In the genomic region with DNA sequence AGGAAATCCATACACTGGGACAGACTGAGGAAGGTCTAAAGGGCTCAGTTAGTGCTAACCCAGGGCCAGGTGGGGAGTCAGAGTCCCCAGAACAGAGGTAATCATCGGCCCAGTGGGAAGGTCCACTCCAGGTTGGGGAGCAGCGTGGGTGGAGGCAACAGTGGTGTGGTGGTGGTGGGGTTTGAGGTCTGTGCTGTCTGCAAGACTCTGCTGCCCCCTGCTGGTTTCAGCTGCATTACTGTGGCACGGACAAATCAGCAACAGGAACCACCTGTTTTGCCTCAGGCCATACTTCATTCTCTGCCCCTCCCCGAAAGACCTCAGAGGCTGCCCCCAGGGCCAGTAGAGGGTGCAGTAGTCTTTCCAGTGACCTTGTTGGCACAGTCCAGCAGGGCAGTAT, we compare ENCODE assay signal across 8 mouse cellular contexts. TPM values are rescaled to one million over a fixed set of nuclear protein-coding genes. Genes with fewer than 3 reads are reported as not detected.
DNase-seq lines count a peak whose midpoint lies in the region; ATAC-seq and TF ChIP-seq lines count a peak whose summit lies in the region.

No protein-coding gene starts in this region.

- no peaks in the 10 kb centered on the region for H3K9me3 ChIP-seq in G1E (replicated peaks)
- H3K9me3 ChIP-seq in hindbrain, embryonic 10.5 days = no peaks in the 10 kb centered on the region

- H3K36me3 ChIP-seq in G1E (replicated peaks) = peaks cover 71% of the 10 kb centered on the region
- H3K36me3 ChIP-seq in hindbrain, embryonic 10.5 days = peaks cover 60% of the 10 kb centered on the region

- no peak for ATAC-seq in G1E (ENCODE audit: extremely low read depth, insufficient number of reproducible peaks, low FRiP score, poor library complexity, severe bottlenecking)

- no peak overlapping the region for H3K4me3 ChIP-seq in G1E (ENCODE audit: low read depth, low read length)
- no peak overlapping the region for H3K4me3 ChIP-seq in cerebellum, adult 2 months (replicated peaks; ENCODE audit: insufficient read depth, low read depth, low read length)
- no peak overlapping the region for H3K4me3 ChIP-seq in hindbrain, embryonic 10.5 days

- WGBS in cerebellum, adult 2 months = 12% methylated on average over 4 of the region's 4 CpGs
- WGBS in hindbrain, embryonic 10.5 days = 35% methylated on average over 4 of the region's 4 CpGs

- no peak for DNase-seq in G1E (ENCODE audit: low spot score)
- peak; percentile 60 to 71 for DNase-seq in cerebellum, adult 2 months
- peak; percentile 92 for DNase-seq in forelimb bud, embryonic 11.5 days (ENCODE audit: low read depth, low spot score)
- peak; percentile 83 for DNase-seq in hindbrain, embryonic 10.5 days (ENCODE audit: low spot score)
- DNase-seq in layer of hippocampus, postnatal 36 days = peak; percentile 72 to 74
- peak; percentile 96 for DNase-seq in lung, postnatal 36 days
- peak; percentile 75 for DNase-seq in retina, postnatal 7 days (ENCODE audit: low read depth, low spot score)
- peak; percentile 97 for DNase-seq in thymus, postnatal 4 days

- no peaks in the 10 kb centered on the region for H3K27me3 ChIP-seq in G1E (ENCODE audit: insufficient read depth, low read length)
- no peaks in the 10 kb centered on the region for H3K27me3 ChIP-seq in cerebellum, adult 2 months (ENCODE audit: control insufficient read depth, insufficient read depth, low read length)
- no peaks in the 10 kb centered on the region for H3K27me3 ChIP-seq in hindbrain, embryonic 10.5 days (ENCODE audit: insufficient read depth, poor library complexity, severe bottlenecking)

- no peak overlapping the region for H3K27ac ChIP-seq in cerebellum, adult 2 months (ENCODE audit: insufficient read depth, low read length)
- H3K27ac ChIP-seq in hindbrain, embryonic 10.5 days = peak overlapping the region; percentile 35; the same call in 1 of the 2 replicates

- TF ChIP-seq CTCF in G1E (IDR thresholded peaks at IDR 0.05; ENCODE audit: low read depth, low read length) = peak; percentile 81
- TF ChIP-seq CTCF in cerebellum, adult 2 months (IDR thresholded peaks at IDR 0.05; ENCODE audit: borderline replicate concordance, insufficient read depth, low read depth, low read length) = peak; percentile 87

- TF ChIP-seq POLR2A in cerebellum, adult 2 months (IDR thresholded peaks at IDR 0.05; ENCODE audit: borderline replicate concordance, insufficient read depth, low read length) = no peak

- H3K4me1 ChIP-seq in G1E (ENCODE audit: insufficient read depth, low read depth, low read length) = peaks cover 61% of the 10 kb centered on the region
- peaks cover 12% of the 10 kb centered on the region for H3K4me1 ChIP-seq in cerebellum, adult 2 months (ENCODE audit: control insufficient read depth, insufficient read depth, low read length)
- H3K4me1 ChIP-seq in hindbrain, embryonic 10.5 days (replicated peaks) = peaks cover 31% of the 10 kb centered on the region

RNA-seq across cellular contexts. Expression of gene Med29, which starts 6.0 kb away (rescaled TPM):
- total RNA-seq in G1E (2014; fragmentation: Nextera tagmentation) = 15.4 and 21.9 TPM in 2 replicates
- total RNA-seq in G1E (2017) = 17.7 and 21.0 TPM in 2 replicates
- polyA plus RNA-seq in G1E (2012) = 11.2 and 14.8 TPM in 2 replicates
- polyA plus RNA-seq in cerebellum, adult 2 months (2012; rRNA removed) = 47.9 and 49.5 TPM in 2 replicates
- polyA plus RNA-seq in hindbrain, embryonic 10.5 days (2016; fragmentation: Nextera tagmentation; extraction: Ambion mirVana) = 62.9 and 65.0 TPM in 2 replicates
- 10 to 100 TPM; 18.3 to 19.6 TPM for total RNA-seq in layer of hippocampus, postnatal 36 days (2021)

RNA-seq across cellular contexts. Expression of gene Paf1, which starts 6.3 kb away (rescaled TPM):
- total RNA-seq in G1E (2014; fragmentation: Nextera tagmentation) (66.6 and 68.5 TPM in 2 replicates), G1E (2017) (69.1 and 96.2 TPM in 2 replicates)
- polyA plus RNA-seq in G1E (2012) = 103 and 170 TPM in 2 replicates
- polyA plus RNA-seq in cerebellum, adult 2 months (2012; rRNA removed) = 104 and 124 TPM in 2 replicates
- polyA plus RNA-seq in hindbrain, embryonic 10.5 days (2016; fragmentation: Nextera tagmentation; extraction: Ambion mirVana) = 83.2 and 85.4 TPM in 2 replicates
- total RNA-seq in layer of hippocampus, postnatal 36 days (2021) = 10 to 100 TPM; 68.9 to 70.1 TPM

RNA-seq across cellular contexts. Expression of gene Zfp36, which starts 6.4 kb away (rescaled TPM):
- total RNA-seq in G1E (2014; fragmentation: Nextera tagmentation) (39.0 and 42.8 TPM in 2 replicates), G1E (2017) (20.4 and 21.3 TPM in 2 replicates)
- 25.5 and 28.3 TPM in 2 replicates for polyA plus RNA-seq in G1E (2012)
- polyA plus RNA-seq in cerebellum, adult 2 months (2012; rRNA removed) = 3.7 and 3.9 TPM in 2 replicates
- 5.3 and 5.8 TPM in 2 replicates for polyA plus RNA-seq in hindbrain, embryonic 10.5 days (2016; fragmentation: Nextera tagmentation; extraction: Ambion mirVana)
- 1 to 10 TPM; 3.1 to 3.9 TPM for total RNA-seq in layer of hippocampus, postnatal 36 days (2021)

RNA-seq across cellular contexts. Expression of gene Plekhg2, which starts 14.1 kb away (rescaled TPM):
- 2.9 and 5.2 TPM in 2 replicates for total RNA-seq in G1E (2014; fragmentation: Nextera tagmentation)
- 1.7 and 3.4 TPM in 2 replicates for total RNA-seq in G1E (2017)
- polyA plus RNA-seq in G1E (2012) = 8.0 and 8.2 TPM in 2 replicates
- 4.2 and 4.3 TPM in 2 replicates for polyA plus RNA-seq in cerebellum, adult 2 months (2012; rRNA removed)
- 82.4 and 93.0 TPM in 2 replicates for polyA plus RNA-seq in hindbrain, embryonic 10.5 days (2016; fragmentation: Nextera tagmentation; extraction: Ambion mirVana)
- 1 to 10 TPM; 5.5 to 7.4 TPM for total RNA-seq in layer of hippocampus, postnatal 36 days (2021)

RNA-seq across cellular contexts. Expression of gene Rps16, which starts 36.0 kb away (rescaled TPM):
- total RNA-seq in G1E (2014; fragmentation: Nextera tagmentation) (848 and 905 TPM in 2 replicates), G1E (2017) (900 and 1,212 TPM in 2 replicates)
- 1,941 and 2,248 TPM in 2 replicates for polyA plus RNA-seq in G1E (2012)
- 510 and 514 TPM in 2 replicates for polyA plus RNA-seq in cerebellum, adult 2 months (2012; rRNA removed)
- polyA plus RNA-seq in hindbrain, embryonic 10.5 days (2016; fragmentation: Nextera tagmentation; extraction: Ambion mirVana) = 777 and 925 TPM in 2 replicates
- 100 to 1,000 TPM; 454 to 471 TPM for total RNA-seq in layer of hippocampus, postnatal 36 days (2021)
